Mouse (Mus musculus) embryo, embryonic 9.5 days (tissue): Measurements from ENCODE around the gene Tmod2.
"Not testable (repeated sequence)": the region's sequence is repeated elsewhere in the genome, so short reads cannot be mapped to it uniquely, and the experiment has no call there.

Experiments used
- DNase-seq: peaks from one replicate; pipeline ENCODE4 v3.0.0-alpha.2; 2017; ENCODE audit errors: extremely low spot score

The Tmod2 gene

GRCm38 (mm10) chr9:75610571-75611493 lies at the start of gene Tmod2:
Tmod2 (minus strand) TSS chr9:75611325.
- peak; percentile 82 for DNase-seq

GRCm38 (mm10) chr9:75660917-75661316 lies 49.8 kb upstream of the Tmod2 start:
- DNase-seq = no peak

- DNase-seq = not testable (repeated sequence)
These were observed 45.3 kb upstream of the Tmod2 start for GRCm38 (mm10) chr9:75656456-75656855.

- DNase-seq = no peak
These were observed 43.1 kb upstream of the Tmod2 start for GRCm38 (mm10) chr9:75653981-75654911.

GRCm38 (mm10) chr9:75645405-75645804 lies 34.3 kb upstream of the Tmod2 start:
- peak; percentile 27 for DNase-seq

GRCm38 (mm10) chr9:75634226-75634625 lies 23.1 kb upstream of the Tmod2 start:
- DNase-seq = no peak

GRCm38 (mm10) chr9:75633603-75634002 lies 22.5 kb upstream of the Tmod2 start:
- no peak for DNase-seq

- DNase-seq = peak; percentile 35
These were observed 21.8 kb upstream of the Tmod2 start for GRCm38 (mm10) chr9:75632902-75633301.

- no peak for DNase-seq
These were observed 21.0 kb upstream of the Tmod2 start for GRCm38 (mm10) chr9:75632111-75632510.

- no peak for DNase-seq
These were observed 19.8 kb upstream of the Tmod2 start for GRCm38 (mm10) chr9:75630823-75631454.

GRCm38 (mm10) chr9:75626308-75626604 lies 15.1 kb upstream of the Tmod2 start:
- no peak for DNase-seq

GRCm38 (mm10) chr9:75625556-75626307 lies 14.6 kb upstream of the Tmod2 start, which contains the start of gene Lysmd2:
Lysmd2 (plus strand) TSS chr9:75625741.
- DNase-seq = peak; percentile 77

GRCm38 (mm10) chr9:75624983-75625555 lies 13.9 kb upstream of the Tmod2 start:
- no peak for DNase-seq

GRCm38 (mm10) chr9:75621428-75621827 lies 10.3 kb upstream of the Tmod2 start:
- DNase-seq = no peak

GRCm38 (mm10) chr9:75619761-75620160 lies 8.6 kb upstream of the Tmod2 start:
- not testable (repeated sequence) for DNase-seq

- no peak for DNase-seq
These were observed 7.8 kb upstream of the Tmod2 start for GRCm38 (mm10) chr9:75618836-75619400.

- DNase-seq = no peak
These were observed 5.4 kb upstream of the Tmod2 start for GRCm38 (mm10) chr9:75616560-75616959.

- no peak for DNase-seq
These were observed 1.2 kb downstream of the Tmod2 start for GRCm38 (mm10) chr9:75609965-75610364.

GRCm38 (mm10) chr9:75609505-75609904 lies 1.6 kb downstream of the Tmod2 start:
- no peak for DNase-seq

GRCm38 (mm10) chr9:75607496-75607895 lies 3.6 kb downstream of the Tmod2 start:
- no peak for DNase-seq

- DNase-seq = no peak
These were observed 9.6 kb downstream of the Tmod2 start for GRCm38 (mm10) chr9:75601510-75601909.
